Mouse (Mus musculus): ENCODE data around the gene Ppm1g. TPM values are rescaled to one million over a fixed set of nuclear protein-coding genes. Genes with fewer than 3 reads are reported as not detected.

Ppm1g gene
- polyA plus RNA-seq, 1 experiment from 2014 or later = 77.6 TPM

DNA sequence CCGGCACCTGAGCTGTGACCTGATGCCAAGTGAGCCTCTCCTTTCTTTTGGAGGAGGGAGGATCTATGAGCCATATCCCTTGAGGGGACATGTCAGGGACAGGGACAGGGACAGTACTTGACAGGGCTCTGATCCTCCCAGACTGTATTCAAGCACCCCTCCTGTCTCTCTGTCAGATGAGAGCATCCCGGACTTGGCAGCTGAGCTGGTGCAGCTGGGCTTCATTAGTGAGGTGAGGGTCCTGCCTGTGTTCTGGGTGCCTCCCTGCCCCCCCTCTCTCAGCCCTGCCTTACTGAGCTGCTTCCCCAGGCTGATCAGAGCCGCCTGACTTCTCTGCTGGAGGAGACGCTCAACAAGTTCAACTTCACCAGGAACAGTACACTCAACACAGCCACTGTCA, 30.2 kb upstream of the Ppm1g start:
- no peak overlapping the region for H3K9ac ChIP-seq (replicated peaks; ENCODE audit: low read depth)
- no peak for DNase-seq (ENCODE audit: low spot score)
- WGBS = 64% methylated on average over 4 of the region's 4 CpGs
- H3K4me2 ChIP-seq (replicated peaks; ENCODE audit: low read depth, low read length) = no peak overlapping the region
- no peaks in the 10 kb centered on the region for H3K9me3 ChIP-seq (ENCODE audit: low read length)
- H3K27ac ChIP-seq (ENCODE audit: low read length) = no peak overlapping the region
- TF ChIP-seq CTCF (IDR thresholded peaks at IDR 0.05) (no peak), EP300 (IDR thresholded peaks at IDR 0.05) (no peak)
- no peak for ATAC-seq
- H3K27me3 ChIP-seq (replicated peaks; ENCODE audit: insufficient read depth, low read length) = no peaks in the 10 kb centered on the region
- peaks cover 3% of the 10 kb centered on the region; the same call in 1 of the 2 replicates for H3K4me1 ChIP-seq (ENCODE audit: insufficient read depth, low read depth, low read length)
- H3K36me3 ChIP-seq (ENCODE audit: insufficient read depth, low read length) = peaks cover 55% of the 10 kb centered on the region
- no peak overlapping the region for H3K4me3 ChIP-seq (ENCODE audit: low read depth, low read length)

DNA sequence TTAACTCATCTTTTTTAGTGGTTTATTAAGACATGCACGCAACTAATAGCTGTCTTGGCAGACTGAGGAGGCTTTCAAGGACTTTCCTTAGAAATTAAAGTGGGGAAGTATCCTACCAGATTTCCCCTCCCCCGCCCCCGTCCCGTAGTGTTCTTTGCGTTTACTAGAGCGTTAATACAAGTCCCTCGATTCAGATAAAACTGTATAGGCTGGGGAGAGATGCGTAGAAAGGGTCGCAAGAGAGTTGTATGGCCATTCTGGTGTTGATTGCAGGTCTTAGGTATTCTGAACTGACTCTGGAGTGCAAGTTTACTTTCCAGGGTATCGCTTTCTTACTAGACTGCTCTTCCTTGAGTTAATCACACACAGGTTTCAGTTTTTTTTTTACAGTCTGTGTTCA, 21.7 kb upstream of the Ppm1g start:
- ATAC-seq = no peak
- TF ChIP-seq CTCF (IDR thresholded peaks at IDR 0.05) (no peak), EP300 (IDR thresholded peaks at IDR 0.05) (no peak)

DNA sequence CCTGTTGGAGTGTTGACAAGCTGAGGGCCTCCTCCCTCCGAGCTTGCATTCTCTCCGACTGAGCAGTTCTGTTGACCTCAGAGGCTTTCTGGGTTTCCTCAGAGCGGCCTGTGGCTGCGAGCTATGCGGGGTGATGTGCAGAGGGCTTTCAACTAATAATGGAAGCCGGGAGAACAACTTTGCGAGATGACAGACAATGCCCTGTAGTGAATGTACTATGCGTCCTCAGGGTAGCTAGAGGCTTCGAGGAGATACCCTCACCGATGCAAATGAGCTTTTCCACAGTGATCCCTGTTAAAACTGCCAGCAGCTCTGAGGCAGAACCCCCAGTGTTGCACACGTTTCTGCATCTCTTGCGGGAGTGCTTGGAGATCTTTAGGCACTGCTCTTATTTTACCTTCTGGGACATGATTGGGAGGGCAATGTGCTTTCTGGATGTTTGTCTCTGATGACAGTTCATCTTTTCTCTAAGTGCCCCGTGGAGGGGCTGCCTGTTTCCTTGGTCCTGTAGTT, 21.1 kb upstream of the Ppm1g start:
- WGBS = 2% methylated on average over 12 of the region's 13 CpGs
- no peak for ATAC-seq
- Histone ChIP-seq H3K9ac (replicated peaks; ENCODE audit: low read depth) (peak overlapping the region; percentile 97), H3K9me3 (ENCODE audit: low read length) (no peaks in the 10 kb centered on the region), H3K4me1 (ENCODE audit: insufficient read depth, low read depth, low read length) (no peaks in the 10 kb centered on the region), H3K4me3 (ENCODE audit: low read depth, low read length) (peak overlapping the region; percentile 98), H3K36me3 (ENCODE audit: insufficient read depth, low read length) (peaks cover 15% of the 10 kb centered on the region; the same call in 1 of the 2 replicates), H3K27ac (ENCODE audit: low read length) (peak overlapping the region; percentile 99), H3K27me3 (replicated peaks; ENCODE audit: insufficient read depth, low read length) (no peaks in the 10 kb centered on the region), H3K4me2 (replicated peaks; ENCODE audit: low read depth, low read length) (peak overlapping the region; percentile 74)
- TF ChIP-seq EP300 (IDR thresholded peaks at IDR 0.05) (no peak), CTCF (IDR thresholded peaks at IDR 0.05) (no peak)
- no peak for DNase-seq (ENCODE audit: low spot score)

More for the DNA sequence above, 21.7 kb upstream of the Ppm1g start:
- DNase-seq (ENCODE audit: low spot score) = no peak
- WGBS = 19% methylated on average over 10 of the region's 10 CpGs
- H3K4me2 ChIP-seq (replicated peaks; ENCODE audit: low read depth, low read length) = peak overlapping the region; percentile 74
- no peak overlapping the region for H3K9ac ChIP-seq (replicated peaks; ENCODE audit: low read depth)
- H3K9me3 ChIP-seq (ENCODE audit: low read length) = no peaks in the 10 kb centered on the region
- no peak overlapping the region for H3K27ac ChIP-seq (ENCODE audit: low read length)
- no peaks in the 10 kb centered on the region for H3K4me1 ChIP-seq (ENCODE audit: insufficient read depth, low read depth, low read length)
- no peaks in the 10 kb centered on the region for H3K27me3 ChIP-seq (replicated peaks; ENCODE audit: insufficient read depth, low read length)
- H3K4me3 ChIP-seq (ENCODE audit: low read depth, low read length) = peak overlapping the region; percentile 98
- peaks cover 19% of the 10 kb centered on the region; the same call in 1 of the 2 replicates for H3K36me3 ChIP-seq (ENCODE audit: insufficient read depth, low read length)

DNA sequence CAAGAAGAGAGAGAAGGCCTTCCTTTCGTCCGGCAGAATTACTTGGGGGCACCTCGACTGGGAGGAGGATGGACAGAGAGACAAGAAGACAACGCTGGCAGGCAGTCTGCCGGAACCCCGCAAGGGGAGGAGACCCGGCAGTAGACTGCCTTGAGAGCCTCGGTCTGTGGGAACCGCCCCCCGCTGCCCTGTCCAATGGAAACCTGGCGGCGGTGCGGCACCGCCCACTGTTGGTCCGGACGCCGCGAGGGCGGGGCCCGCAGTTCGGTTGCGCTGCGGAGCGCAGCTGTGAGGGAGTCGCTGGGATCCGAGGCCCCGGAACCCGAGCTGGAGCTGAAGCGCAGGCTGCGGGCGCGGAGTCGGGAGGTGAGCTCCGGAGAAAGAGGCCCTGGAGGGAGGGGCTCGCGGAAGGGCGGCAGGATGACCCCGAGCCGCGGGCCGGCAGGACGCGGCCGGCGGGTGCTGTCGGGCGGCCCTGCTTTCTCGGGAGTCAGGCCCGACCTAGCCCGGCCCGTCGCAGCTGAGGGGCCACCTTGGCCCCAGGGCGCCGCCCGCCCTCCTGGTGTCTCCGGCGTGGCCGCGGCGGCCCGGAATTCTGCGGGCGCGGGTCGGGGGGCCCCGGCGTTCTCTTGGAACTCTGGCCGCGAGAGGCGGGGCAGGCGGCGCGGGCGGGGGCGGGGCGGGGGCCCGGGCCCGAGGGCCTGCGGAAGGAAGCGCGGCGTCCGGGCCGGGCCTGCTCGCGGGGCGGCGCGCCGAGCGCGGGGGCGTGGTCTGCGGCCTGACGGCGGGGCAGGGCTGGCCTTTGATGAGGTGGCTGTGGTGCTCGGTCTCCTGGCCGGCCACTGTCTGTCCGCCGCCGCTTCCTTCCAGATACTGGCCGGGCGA, 20.4 kb upstream of the Ppm1g start, which contains the start of the genes Nrbp1 and Gm9970:
Gene Nrbp1, plus strand, starts transcription at position 228 of the 885 bp plus-strand sequence.
Gene Gm9970, minus strand, starts transcription at position 596 of the 885 bp plus-strand sequence.
- peak within 1 kb of the TSS; percentile 74 for H3K4me2 ChIP-seq (replicated peaks; ENCODE audit: low read depth, low read length)
- H3K4me1 ChIP-seq (ENCODE audit: insufficient read depth, low read depth, low read length) = no peaks in the 10 kb centered on the region
- DNase-seq (ENCODE audit: low spot score) = peak; percentile 99
- 3% methylated on average over 42 of the region's 103 CpGs for WGBS
- peak within 1 kb of the TSS; percentile 99 for H3K27ac ChIP-seq (ENCODE audit: low read length)
- peak; percentile 99 for ATAC-seq
- no peaks in the 10 kb centered on the region for H3K9me3 ChIP-seq (ENCODE audit: low read length)
- peaks cover 8% of the 10 kb centered on the region; the same call in 1 of the 2 replicates for H3K36me3 ChIP-seq (ENCODE audit: insufficient read depth, low read length)
- H3K27me3 ChIP-seq (replicated peaks; ENCODE audit: insufficient read depth, low read length) = no peaks in the 10 kb centered on the region
- TF ChIP-seq EP300 (IDR thresholded peaks at IDR 0.05) (no peak), CTCF (IDR thresholded peaks at IDR 0.05) (no peak)
- peak within 1 kb of the TSS; percentile 97 for H3K9ac ChIP-seq (replicated peaks; ENCODE audit: low read depth)
- H3K4me3 ChIP-seq (ENCODE audit: low read depth, low read length) = peak within 1 kb of the TSS; percentile 98

DNA sequence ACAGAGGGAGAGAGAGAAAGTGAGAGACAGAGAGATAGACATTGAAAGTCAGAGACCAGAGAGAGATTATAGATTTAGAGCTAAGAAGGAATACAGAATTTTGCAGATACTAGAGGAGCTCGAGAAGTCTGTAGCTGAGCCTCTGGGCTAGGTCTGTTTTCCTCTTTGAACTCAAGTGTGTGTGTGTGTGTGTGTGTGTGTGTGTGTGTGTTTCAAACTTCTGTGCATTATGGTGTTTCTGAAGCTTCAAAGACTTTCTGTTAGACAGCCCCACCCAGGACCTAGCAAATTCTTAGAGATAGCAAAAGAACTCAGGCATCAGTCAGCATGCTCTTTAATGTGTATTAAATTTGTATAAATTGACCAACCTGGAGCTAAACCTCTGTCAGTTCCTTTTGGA, 6.2 kb upstream of the Ppm1g start:
- Histone ChIP-seq H3K27me3 (replicated peaks; ENCODE audit: insufficient read depth, low read length) (no peaks in the 10 kb centered on the region), H3K9me3 (ENCODE audit: low read length) (no peaks in the 10 kb centered on the region), H3K4me2 (replicated peaks; ENCODE audit: low read depth, low read length) (no peak overlapping the region), H3K4me1 (ENCODE audit: insufficient read depth, low read depth, low read length) (no peaks in the 10 kb centered on the region), H3K4me3 (ENCODE audit: low read depth, low read length) (no peak overlapping the region), H3K27ac (ENCODE audit: low read length) (no peak overlapping the region), H3K9ac (replicated peaks; ENCODE audit: low read depth) (no peak overlapping the region), H3K36me3 (ENCODE audit: insufficient read depth, low read length) (no peaks in the 10 kb centered on the region)
- 67% methylated on average over 1 of the region's 1 CpGs for WGBS
- ATAC-seq (no peak), DNase-seq (ENCODE audit: low spot score) (no peak)
- TF ChIP-seq EP300 (IDR thresholded peaks at IDR 0.05) (no peak), CTCF (IDR thresholded peaks at IDR 0.05) (no peak)

DNA sequence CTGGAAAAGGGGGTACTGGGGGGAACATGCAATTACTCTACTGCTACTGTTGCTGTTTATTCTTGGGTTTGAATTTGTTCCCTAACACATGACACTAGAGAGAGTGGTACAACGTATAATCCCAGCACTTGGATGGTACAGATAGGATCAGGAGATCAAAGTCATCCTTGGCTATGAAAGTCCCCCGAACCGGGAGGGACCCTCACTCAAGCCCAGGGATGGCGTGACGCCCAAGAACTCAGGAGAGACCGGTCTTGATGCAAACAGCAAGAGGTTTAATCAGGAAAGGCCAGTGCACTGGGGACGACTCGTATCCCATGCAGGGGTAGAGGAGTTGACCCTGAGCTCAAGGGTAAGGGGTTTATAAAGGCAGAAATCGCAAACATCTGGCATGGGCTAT, 2.2 kb upstream of the Ppm1g start:
- no peaks in the 10 kb centered on the region; the same call in 1 of the 2 replicates for H3K4me1 ChIP-seq (ENCODE audit: insufficient read depth, low read depth, low read length)
- no peak for ATAC-seq
- H3K4me2 ChIP-seq (replicated peaks; ENCODE audit: low read depth, low read length) = no peak overlapping the region
- H3K36me3 ChIP-seq (ENCODE audit: insufficient read depth, low read length) = no peaks in the 10 kb centered on the region
- no peak for TF ChIP-seq CTCF (IDR thresholded peaks at IDR 0.05)
- no peak for TF ChIP-seq EP300 (IDR thresholded peaks at IDR 0.05)
- H3K9ac ChIP-seq (replicated peaks; ENCODE audit: low read depth) = no peak overlapping the region
- no peaks in the 10 kb centered on the region for H3K9me3 ChIP-seq (ENCODE audit: low read length)
- no peak overlapping the region for H3K27ac ChIP-seq (ENCODE audit: low read length)
- 93% methylated on average over 9 of the region's 9 CpGs for WGBS
- H3K27me3 ChIP-seq (replicated peaks; ENCODE audit: insufficient read depth, low read length) = no peaks in the 10 kb centered on the region
- DNase-seq (ENCODE audit: low spot score) = no peak
- no peak overlapping the region for H3K4me3 ChIP-seq (ENCODE audit: low read depth, low read length)
